Mouse (Mus musculus): Measurements from ENCODE around the gene Babam1. TPM values are rescaled to one million over a fixed set of nuclear protein-coding genes. Genes with fewer than 3 reads are reported as not detected.

Gene Babam1
- polyA plus RNA-seq, 1 experiment from 2014 or later = 88.4 TPM

GRCm38 (mm10) chr8:71379512-71380075, 17.1 kb upstream of the Babam1 start:
- DNase-seq (no peak), ATAC-seq (ENCODE audit: low FRiP score, low TSS enrichment) (no peak)
- H3K4me1 ChIP-seq (ENCODE audit: control insufficient read depth, insufficient read depth, low read length) = peaks cover 56% of the 10 kb centered on the region
- H3K4me2 ChIP-seq (ENCODE audit: low read length) = peak overlapping the region; percentile 99
- H3K27me3 ChIP-seq (ENCODE audit: control insufficient read depth, insufficient read depth, low read length) = peaks cover 7% of the 10 kb centered on the region; the same call in 1 of the 2 replicates
- WGBS = 20% methylated on average over 3 of the region's 3 CpGs
- H3K27ac ChIP-seq (replicated peaks; ENCODE audit: low read depth, low read length) = no peak overlapping the region
- peak overlapping the region; percentile 74; the same call in 1 of the 2 replicates for H3K9ac ChIP-seq (replicated peaks; ENCODE audit: low read length)
- peaks cover 3% of the 10 kb centered on the region; the same call in 1 of the 2 replicates for H3K36me3 ChIP-seq (ENCODE audit: control insufficient read depth, insufficient read depth, low read length)
- no peaks in the 10 kb centered on the region for H3K9me3 ChIP-seq (ENCODE audit: control insufficient read depth, low read length)
- peak overlapping the region; percentile 70 for H3K4me3 ChIP-seq (replicated peaks; ENCODE audit: low read depth, low read length)

GRCm38 (mm10) chr8:71380178-71381171, 16.2 kb upstream of the Babam1 start:
- Histone ChIP-seq H3K27ac (replicated peaks; ENCODE audit: low read depth, low read length) (no peak overlapping the region), H3K4me1 (ENCODE audit: control insufficient read depth, insufficient read depth, low read length) (peaks cover 55% of the 10 kb centered on the region)
- peak; percentile 32 for DNase-seq

GRCm38 (mm10) chr8:71381421-71381970, 15.2 kb upstream of the Babam1 start, which contains the start of gene Nr2f6:
Gene Nr2f6, minus strand, starts transcription at chr8:71381960.
- Histone ChIP-seq H3K27me3 (ENCODE audit: control insufficient read depth, insufficient read depth, low read length) (peaks cover 7% of the 10 kb centered on the region; the same call in 1 of the 2 replicates), H3K4me2 (ENCODE audit: low read length) (peak within 1 kb of the TSS; percentile 99), H3K27ac (replicated peaks; ENCODE audit: low read depth, low read length) (peak within 1 kb of the TSS; percentile 93), H3K36me3 (ENCODE audit: control insufficient read depth, insufficient read depth, low read length) (no peaks in the 10 kb centered on the region; the same call in 1 of the 2 replicates), H3K4me1 (ENCODE audit: control insufficient read depth, insufficient read depth, low read length) (peaks cover 45% of the 10 kb centered on the region), H3K9me3 (ENCODE audit: control insufficient read depth, low read length) (no peaks in the 10 kb centered on the region), H3K4me3 (replicated peaks; ENCODE audit: low read depth, low read length) (peak within 1 kb of the TSS; percentile 70), H3K9ac (replicated peaks; ENCODE audit: low read length) (peak within 1 kb of the TSS; percentile 74)
- WGBS = 0% methylated on average over 71 of the region's 89 CpGs
- peak; percentile 84 for DNase-seq
- ATAC-seq (ENCODE audit: low FRiP score, low TSS enrichment) = peak; percentile 31

More at GRCm38 (mm10) chr8:71380178-71381171, 16.2 kb upstream of the Babam1 start:
- Histone ChIP-seq H3K4me3 (replicated peaks; ENCODE audit: low read depth, low read length) (peak overlapping the region; percentile 70), H3K27me3 (ENCODE audit: control insufficient read depth, insufficient read depth, low read length) (peaks cover 7% of the 10 kb centered on the region; the same call in 1 of the 2 replicates), H3K9me3 (ENCODE audit: control insufficient read depth, low read length) (no peaks in the 10 kb centered on the region), H3K36me3 (ENCODE audit: control insufficient read depth, insufficient read depth, low read length) (no peaks in the 10 kb centered on the region; the same call in 1 of the 2 replicates), H3K4me2 (ENCODE audit: low read length) (peak overlapping the region; percentile 99), H3K9ac (replicated peaks; ENCODE audit: low read length) (peak overlapping the region; percentile 74)
- ATAC-seq (ENCODE audit: low FRiP score, low TSS enrichment) = no peak
- under 1% methylated on average over 72 of the region's 72 CpGs for WGBS

- H3K4me1 ChIP-seq (ENCODE audit: control insufficient read depth, insufficient read depth, low read length) = peaks cover 40% of the 10 kb centered on the region
- WGBS = under 1% methylated on average over 59 of the region's 80 CpGs
These were observed 14.4 kb upstream of the Babam1 start for GRCm38 (mm10) chr8:71381971-71382961.

GRCm38 (mm10) chr8:71383396-71383795, 13.3 kb upstream of the Babam1 start:
- Histone ChIP-seq H3K4me1 (ENCODE audit: control insufficient read depth, insufficient read depth, low read length) (peaks cover 40% of the 10 kb centered on the region), H3K4me3 (replicated peaks; ENCODE audit: low read depth, low read length) (no peak overlapping the region), H3K9me3 (ENCODE audit: control insufficient read depth, low read length) (no peaks in the 10 kb centered on the region), H3K4me2 (ENCODE audit: low read length) (no peak overlapping the region), H3K27ac (replicated peaks; ENCODE audit: low read depth, low read length) (no peak overlapping the region), H3K36me3 (ENCODE audit: control insufficient read depth, insufficient read depth, low read length) (no peaks in the 10 kb centered on the region), H3K9ac (replicated peaks; ENCODE audit: low read length) (no peak overlapping the region), H3K27me3 (ENCODE audit: control insufficient read depth, insufficient read depth, low read length) (no peaks in the 10 kb centered on the region)
- ATAC-seq (ENCODE audit: low FRiP score, low TSS enrichment) (no peak), DNase-seq (no peak)
- 14% methylated on average over 12 of the region's 12 CpGs for WGBS

More at GRCm38 (mm10) chr8:71381971-71382961, 14.4 kb upstream of the Babam1 start:
- Histone ChIP-seq H3K27ac (replicated peaks; ENCODE audit: low read depth, low read length) (peak overlapping the region; percentile 93), H3K36me3 (ENCODE audit: control insufficient read depth, insufficient read depth, low read length) (no peaks in the 10 kb centered on the region; the same call in 1 of the 2 replicates), H3K27me3 (ENCODE audit: control insufficient read depth, insufficient read depth, low read length) (0 out of 2 replicates have a peak, but pooled peaks cover under 1% of the 10 kb centered on the region), H3K9me3 (ENCODE audit: control insufficient read depth, low read length) (no peaks in the 10 kb centered on the region), H3K4me2 (ENCODE audit: low read length) (peak overlapping the region; percentile 99), H3K9ac (replicated peaks; ENCODE audit: low read length) (peak overlapping the region; percentile 74), H3K4me3 (replicated peaks; ENCODE audit: low read depth, low read length) (peak overlapping the region; percentile 70)
- peak; percentile 90 for DNase-seq
- ATAC-seq (ENCODE audit: low FRiP score, low TSS enrichment) = peak; percentile 87

- Histone ChIP-seq H3K4me2 (ENCODE audit: low read length) (no peak overlapping the region), H3K27ac (replicated peaks; ENCODE audit: low read depth, low read length) (no peak overlapping the region), H3K4me1 (ENCODE audit: control insufficient read depth, insufficient read depth, low read length) (peaks cover 40% of the 10 kb centered on the region), H3K36me3 (ENCODE audit: control insufficient read depth, insufficient read depth, low read length) (no peaks in the 10 kb centered on the region), H3K4me3 (replicated peaks; ENCODE audit: low read depth, low read length) (no peak overlapping the region), H3K9ac (replicated peaks; ENCODE audit: low read length) (no peak overlapping the region), H3K27me3 (ENCODE audit: control insufficient read depth, insufficient read depth, low read length) (no peaks in the 10 kb centered on the region), H3K9me3 (ENCODE audit: control insufficient read depth, low read length) (no peaks in the 10 kb centered on the region)
- DNase-seq (no peak), ATAC-seq (ENCODE audit: low FRiP score, low TSS enrichment) (no peak)
- 42% methylated on average over 3 of the region's 3 CpGs for WGBS
These were observed 12.8 kb upstream of the Babam1 start for GRCm38 (mm10) chr8:71383860-71384259.

- H3K9ac ChIP-seq (replicated peaks; ENCODE audit: low read length) = no peak overlapping the region
- H3K27ac ChIP-seq (replicated peaks; ENCODE audit: low read depth, low read length) = no peak overlapping the region
- H3K4me2 ChIP-seq (ENCODE audit: low read length) = no peak overlapping the region
- WGBS = 80% methylated on average over 12 of the region's 12 CpGs
- H3K27me3 ChIP-seq (ENCODE audit: control insufficient read depth, insufficient read depth, low read length) = no peaks in the 10 kb centered on the region
- DNase-seq (no peak), ATAC-seq (ENCODE audit: low FRiP score, low TSS enrichment) (no peak)
- H3K4me1 ChIP-seq (ENCODE audit: control insufficient read depth, insufficient read depth, low read length) = peaks cover 25% of the 10 kb centered on the region
- H3K36me3 ChIP-seq (ENCODE audit: control insufficient read depth, insufficient read depth, low read length) = no peaks in the 10 kb centered on the region
- no peak overlapping the region for H3K4me3 ChIP-seq (replicated peaks; ENCODE audit: low read depth, low read length)
- H3K9me3 ChIP-seq (ENCODE audit: control insufficient read depth, low read length) = no peaks in the 10 kb centered on the region
These were observed 11.3 kb upstream of the Babam1 start for GRCm38 (mm10) chr8:71385212-71385835.

Data from midbrain, embryonic 14.5 days (tissue).